Mouse (Mus musculus) fibroblast of lung, adult 2 months (primary cell): ENCODE data around the gene Chd2.
"Not testable (repeated sequence)": the region's sequence is repeated elsewhere in the genome, so short reads cannot be mapped to it uniquely, and the experiment has no call there.

Experiments
- DNase-seq: peaks from one replicate; pipeline ENCODE4 v3.0.0-alpha.2; 2011; ENCODE audit warnings: low read depth

Chd2 gene

GRCm38 (mm10) chr7:73539116-73539682 lies 2.4 kb downstream of the Chd2 start:
- DNase-seq, result no peak

- no peak for DNase-seq
Observed at GRCm38 (mm10) chr7:73538424-73539079, 3.1 kb downstream of the Chd2 start.

GRCm38 (mm10) chr7:73537634-73538423 lies 3.8 kb downstream of the Chd2 start:
- peak; percentile 100 for DNase-seq

GRCm38 (mm10) chr7:73537228-73537627 lies 4.4 kb downstream of the Chd2 start:
- DNase-seq, result no peak

GRCm38 (mm10) chr7:73536579-73536978 lies 5.1 kb downstream of the Chd2 start:
- no peak for DNase-seq

GRCm38 (mm10) chr7:73535861-73536200 lies 5.8 kb downstream of the Chd2 start:
- DNase-seq, result no peak

- DNase-seq, result no peak
Observed at GRCm38 (mm10) chr7:73534937-73535860, 6.4 kb downstream of the Chd2 start.

- no peak for DNase-seq
Observed at GRCm38 (mm10) chr7:73533457-73533856, 8.2 kb downstream of the Chd2 start.

- DNase-seq, result no peak
Observed at GRCm38 (mm10) chr7:73532916-73533315, 8.7 kb downstream of the Chd2 start.

GRCm38 (mm10) chr7:73532139-73532538 lies 9.5 kb downstream of the Chd2 start:
- no peak for DNase-seq

- no peak for DNase-seq
Observed at GRCm38 (mm10) chr7:73531506-73532093, 10.0 kb downstream of the Chd2 start.

- no peak for DNase-seq
Observed at GRCm38 (mm10) chr7:73530846-73531245, 10.8 kb downstream of the Chd2 start.

- no peak for DNase-seq
Observed at GRCm38 (mm10) chr7:73530164-73530563, 11.5 kb downstream of the Chd2 start.

GRCm38 (mm10) chr7:73529261-73529660 lies 12.4 kb downstream of the Chd2 start:
- no peak for DNase-seq

- not testable (repeated sequence) for DNase-seq
Observed at GRCm38 (mm10) chr7:73528377-73528894, 13.2 kb downstream of the Chd2 start.

- DNase-seq, result no peak
Observed at GRCm38 (mm10) chr7:73527225-73527624, 14.4 kb downstream of the Chd2 start.

GRCm38 (mm10) chr7:73524454-73524952 lies 17.1 kb downstream of the Chd2 start:
- DNase-seq, result no peak

- DNase-seq, result no peak
Observed at GRCm38 (mm10) chr7:73523608-73524259, 17.9 kb downstream of the Chd2 start.

- DNase-seq, result no peak
Observed at GRCm38 (mm10) chr7:73523183-73523582, 18.4 kb downstream of the Chd2 start.

- no peak for DNase-seq
Observed at GRCm38 (mm10) chr7:73521277-73522193, 20.1 kb downstream of the Chd2 start.
